Mouse (Mus musculus) forebrain, embryonic 11.5 days (tissue): ENCODE data around the gene Igf2bp2. TPM values are rescaled to one million over a fixed set of nuclear protein-coding genes. Genes with fewer than 3 reads are reported as not detected.

Experiments
- ATAC-seq: fragments of 200-750 bp; cut with Nextera tagmentation; replicated peaks from 2 replicates; pipeline ENCODE4 v1.8.0; 2017; ENCODE audit warnings: moderate TSS enrichment; ENCODE audit not compliant: low FRiP score
- DNase-seq: peaks from one replicate; pipeline ENCODE4 v3.0.0-alpha.2; 2017; ENCODE audit warnings: low spot score
- H3K27ac ChIP-seq: fragments of 300-500 bp; sonication (generic); 2 replicates; pipeline ENCODE4 v1.5.1; 2014; ENCODE audit warnings: low read depth, low read length
- H3K27me3 ChIP-seq: fragments of 300-500 bp; sonication (generic); 2 replicates; pipeline ENCODE4 v1.6.1; 2014; ENCODE audit warnings: mild to moderate bottlenecking, low read length, mixed read lengths; ENCODE audit not compliant: control insufficient read depth, insufficient read depth
- H3K36me3 ChIP-seq: fragments of 300-500 bp; sonication (generic); 2 replicates; pipeline ENCODE4 v1.6.1; 2014; ENCODE audit warnings: mild to moderate bottlenecking, low read length, moderate library complexity, mixed read lengths; ENCODE audit not compliant: control insufficient read depth, insufficient read depth
- H3K4me1 ChIP-seq: fragments of 300-500 bp; sonication (generic); replicated peaks from 2 replicates; pipeline ENCODE4 v1.6.1; 2014; ENCODE audit warnings: low read length, mixed read lengths; ENCODE audit not compliant: control insufficient read depth, insufficient read depth
- H3K4me2 ChIP-seq: fragments of 300-500 bp; sonication (generic); 2 replicates; pipeline ENCODE4 v1.6.1; 2014; ENCODE audit warnings: low read depth, mild to moderate bottlenecking, low read length, moderate library complexity, mixed read lengths; ENCODE audit not compliant: severe bottlenecking
- H3K4me3 ChIP-seq: fragments of 300-500 bp; sonication (generic); 2 replicates; pipeline ENCODE4 v1.5.1; 2014; ENCODE audit warnings: low read depth, low read length
- H3K9ac ChIP-seq: fragments of 300-500 bp; sonication (generic); 2 replicates; pipeline ENCODE4 v1.6.1; 2014; ENCODE audit warnings: low read length
- H3K9me3 ChIP-seq: fragments of 300-500 bp; sonication (generic); 2 replicates; pipeline ENCODE4 v1.6.1; 2016; ENCODE audit warnings: low read length, mixed read lengths; ENCODE audit not compliant: control insufficient read depth
- WGBS: fragments of 180-500 bp; shearing (Covaris S2); extraction: QIAGEN DNeasy Blood & Tissue Kit; methylation state at CpG from one replicate; pipeline ENCODE4 v1.1.7; 2014; 5-methylcytosine and 5-hydroxymethylcytosine counted together
- polyA plus RNA-seq: library from polyadenylated mRNA; unstranded; fragments of >200 nt; fragmentation: Nextera tagmentation; extraction: Ambion mirVana; gene quantifications from 2 replicates; pipeline ENCODE4 v1.2.1, GENCODE M21; 2014

The Igf2bp2 gene
- polyA plus RNA-seq, 1 experiment from 2014 or later, result 169 TPM

GRCm38 (mm10) chr16:22144490-22144889 lies 18.6 kb downstream of the Igf2bp2 start:
- 94% methylated on average over 6 of the region's 6 CpGs for WGBS
- ATAC-seq, result no peak

GRCm38 (mm10) chr16:22140861-22141260 lies 22.2 kb downstream of the Igf2bp2 start:
- Histone ChIP-seq H3K27me3 (no peaks in the 10 kb centered on the region), H3K36me3 (no peaks in the 10 kb centered on the region), H3K4me3 (no peak overlapping the region), H3K27ac (no peak overlapping the region), H3K4me1 (no peaks in the 10 kb centered on the region), H3K9ac (no peak overlapping the region), H3K9me3 (no peaks in the 10 kb centered on the region), H3K4me2 (no peak overlapping the region)
- WGBS, result 70% methylated on average over 6 of the region's 6 CpGs
- DNase-seq (peak; percentile 24), ATAC-seq (no peak)

More at GRCm38 (mm10) chr16:22144490-22144889, 18.6 kb downstream of the Igf2bp2 start:
- no peaks in the 10 kb centered on the region for H3K9me3 ChIP-seq
- H3K27me3 ChIP-seq, result no peaks in the 10 kb centered on the region
- H3K4me2 ChIP-seq, result no peak overlapping the region
- no peak overlapping the region for H3K9ac ChIP-seq
- H3K36me3 ChIP-seq, result no peaks in the 10 kb centered on the region
- H3K27ac ChIP-seq, result no peak overlapping the region
- no peak overlapping the region for H3K4me3 ChIP-seq
- H3K4me1 ChIP-seq, result 0 out of 2 replicates have a peak, but pooled peaks cover 3% of the 10 kb centered on the region
- peak; percentile 16 for DNase-seq

- Histone ChIP-seq H3K27me3 (no peaks in the 10 kb centered on the region), H3K9me3 (no peaks in the 10 kb centered on the region), H3K9ac (no peak overlapping the region), H3K36me3 (no peaks in the 10 kb centered on the region), H3K4me1 (no peaks in the 10 kb centered on the region), H3K27ac (no peak overlapping the region), H3K4me2 (no peak overlapping the region), H3K4me3 (no peak overlapping the region)
- 69% methylated on average over 5 of the region's 5 CpGs for WGBS
- DNase-seq, result peak; percentile 33
- ATAC-seq, result no peak
These were observed 23.3 kb downstream of the Igf2bp2 start for GRCm38 (mm10) chr16:22139821-22140220.

GRCm38 (mm10) chr16:22136198-22136597 lies 26.9 kb downstream of the Igf2bp2 start:
- Histone ChIP-seq H3K27ac (no peak overlapping the region), H3K36me3 (no peaks in the 10 kb centered on the region), H3K4me3 (no peak overlapping the region), H3K4me1 (no peaks in the 10 kb centered on the region), H3K4me2 (no peak overlapping the region), H3K9ac (no peak overlapping the region), H3K9me3 (no peaks in the 10 kb centered on the region), H3K27me3 (no peaks in the 10 kb centered on the region)
- WGBS, result 90% methylated on average over 5 of the region's 5 CpGs
- peak; percentile 14 for DNase-seq
- ATAC-seq, result no peak

GRCm38 (mm10) chr16:22131321-22131720 lies 31.8 kb downstream of the Igf2bp2 start:
- Histone ChIP-seq H3K4me1 (no peaks in the 10 kb centered on the region), H3K4me2 (no peak overlapping the region), H3K27me3 (no peaks in the 10 kb centered on the region), H3K27ac (no peak overlapping the region), H3K9ac (no peak overlapping the region), H3K9me3 (no peaks in the 10 kb centered on the region), H3K4me3 (no peak overlapping the region), H3K36me3 (no peaks in the 10 kb centered on the region)
- DNase-seq (no peak), ATAC-seq (no peak)
- 88% methylated on average over 6 of the region's 6 CpGs for WGBS

GRCm38 (mm10) chr16:22129511-22129910 lies 33.6 kb downstream of the Igf2bp2 start:
- no peaks in the 10 kb centered on the region for H3K36me3 ChIP-seq
- H3K4me3 ChIP-seq, result no peak overlapping the region
- no peak for DNase-seq
- no peak overlapping the region for H3K4me2 ChIP-seq
- no peaks in the 10 kb centered on the region for H3K4me1 ChIP-seq
- no peak overlapping the region for H3K9ac ChIP-seq
- ATAC-seq, result no peak
- no peak overlapping the region for H3K27ac ChIP-seq
- H3K27me3 ChIP-seq, result no peaks in the 10 kb centered on the region
- H3K9me3 ChIP-seq, result no peaks in the 10 kb centered on the region
- WGBS, result 92% methylated on average over 7 of the region's 7 CpGs

GRCm38 (mm10) chr16:22128595-22128994 lies 34.5 kb downstream of the Igf2bp2 start:
- no peak overlapping the region for H3K27ac ChIP-seq
- WGBS, result 89% methylated on average over 2 of the region's 2 CpGs
- H3K4me1 ChIP-seq, result no peaks in the 10 kb centered on the region
- no peak overlapping the region for H3K4me2 ChIP-seq
- no peaks in the 10 kb centered on the region for H3K27me3 ChIP-seq
- no peak overlapping the region for H3K4me3 ChIP-seq
- ATAC-seq (no peak), DNase-seq (no peak)
- H3K36me3 ChIP-seq, result no peaks in the 10 kb centered on the region
- no peak overlapping the region for H3K9ac ChIP-seq
- no peaks in the 10 kb centered on the region for H3K9me3 ChIP-seq

- no peaks in the 10 kb centered on the region for H3K9me3 ChIP-seq
- 88% methylated on average over 5 of the region's 5 CpGs for WGBS
- H3K27ac ChIP-seq, result no peak overlapping the region
- H3K9ac ChIP-seq, result no peak overlapping the region
- DNase-seq (no peak), ATAC-seq (no peak)
- H3K36me3 ChIP-seq, result no peaks in the 10 kb centered on the region
- H3K4me2 ChIP-seq, result no peak overlapping the region
- no peak overlapping the region for H3K4me3 ChIP-seq
- no peaks in the 10 kb centered on the region for H3K4me1 ChIP-seq
- H3K27me3 ChIP-seq, result no peaks in the 10 kb centered on the region
These were observed 35.3 kb downstream of the Igf2bp2 start for GRCm38 (mm10) chr16:22127806-22128205.

- H3K27me3 ChIP-seq, result no peaks in the 10 kb centered on the region
- H3K4me2 ChIP-seq, result no peak overlapping the region
- H3K4me3 ChIP-seq, result no peak overlapping the region
- DNase-seq, result no peak
- H3K4me1 ChIP-seq, result no peaks in the 10 kb centered on the region
- 93% methylated on average over 4 of the region's 4 CpGs for WGBS
- H3K36me3 ChIP-seq, result no peaks in the 10 kb centered on the region
- ATAC-seq, result no peak
- no peaks in the 10 kb centered on the region for H3K9me3 ChIP-seq
- H3K9ac ChIP-seq, result no peak overlapping the region
- H3K27ac ChIP-seq, result no peak overlapping the region
These were observed 36.2 kb downstream of the Igf2bp2 start for GRCm38 (mm10) chr16:22126936-22127335.
